Comparison of ENCODE assay signal across 21 mouse cellular contexts in genomic region chr2:5962265-5962664, GRCm38 (mm10). TPM values are rescaled to one million over a fixed set of nuclear protein-coding genes. Genes with fewer than 3 reads are reported as not detected.
A peak's percentile ranks its signal among the peaks of the same experiment; 100 is the strongest.
DNase-seq lines count a peak whose midpoint lies in the region; ATAC-seq and TF ChIP-seq lines count a peak whose summit lies in the region.
"Had no signal": no experiment of that assay in that cellular context is flagged by ENCODE, and none has a peak within 500 bp of the region (broad histone marks: within the 10 kb centered on the region; RNA-seq: fewer than 3 reads in every experiment).

No protein-coding gene starts in this region.

- no peaks in the 10 kb centered on the region for H3K4me1 ChIP-seq in forebrain, embryonic 14.5 days (ENCODE audit: control insufficient read depth, insufficient read depth, low read length)
- H3K4me1 ChIP-seq in forebrain, embryonic 10.5 days: no peaks in the 10 kb centered on the region
- no peaks in the 10 kb centered on the region for H3K4me1 ChIP-seq in hindbrain, postnatal 0 days (ENCODE audit: insufficient read depth, low read length)
- no peaks in the 10 kb centered on the region for H3K4me1 ChIP-seq in hindbrain, embryonic 12.5 days
- H3K4me1 ChIP-seq in forebrain, embryonic 16.5 days (replicated peaks; ENCODE audit: control insufficient read depth, insufficient read depth, low read length): peaks cover 8% of the 10 kb centered on the region
- H3K4me1 ChIP-seq: embryonic facial prominence, embryonic 12.5 days; hindbrain, embryonic 15.5 days had no signal

- peak; percentile 77 for DNase-seq in forebrain, embryonic 14.5 days (ENCODE audit: low spot score)
- DNase-seq in forebrain, embryonic 10.5 days (ENCODE audit: extremely low spot score, low spot score): no peak
- DNase-seq in hindbrain, postnatal 0 days (ENCODE audit: low spot score): peak; percentile 19
- peak; percentile 52 for DNase-seq in retina, postnatal 1 day
- no peak for DNase-seq in retina, embryonic 14.5 days (ENCODE audit: low spot score)
- no peak for DNase-seq in kidney, adult 18-20 months
- DNase-seq: adrenal gland, adult 8-10 months; adrenal gland, postnatal 36 days; cerebellum, adult 11 months; cerebellum, adult 8-10 months; cerebellum, postnatal 14 days; embryo, embryonic 11 days; gastrocnemius, postnatal 10 days; heart, adult 2 months; heart, postnatal 10 days; kidney, adult 11 months had no signal

- TF ChIP-seq CTCF in hindbrain, postnatal 0 days (IDR thresholded peaks at IDR 0.05; ENCODE audit: low read depth): no peak

- H3K36me3 ChIP-seq in forebrain, embryonic 14.5 days (ENCODE audit: control insufficient read depth, insufficient read depth, low read length): peaks cover 42% of the 10 kb centered on the region
- peaks cover 87% of the 10 kb centered on the region for H3K36me3 ChIP-seq in forebrain, embryonic 10.5 days (replicated peaks)
- H3K36me3 ChIP-seq in hindbrain, postnatal 0 days (ENCODE audit: insufficient read depth, low read length): peaks cover 28% of the 10 kb centered on the region
- peaks cover 41% of the 10 kb centered on the region for H3K36me3 ChIP-seq in hindbrain, embryonic 12.5 days
- peaks cover 17% of the 10 kb centered on the region for H3K36me3 ChIP-seq in forebrain, embryonic 16.5 days (ENCODE audit: control insufficient read depth, insufficient read depth)

- H3K9ac ChIP-seq in forebrain, embryonic 14.5 days (ENCODE audit: low read length): no peak overlapping the region
- H3K9ac ChIP-seq in hindbrain, postnatal 0 days (replicated peaks; ENCODE audit: low read length): 0 out of 2 replicates have a peak overlapping the region, but pooled peaks have one; percentile 3
- H3K9ac ChIP-seq in hindbrain, embryonic 12.5 days: no peak overlapping the region
- H3K9ac ChIP-seq in forebrain, embryonic 16.5 days (replicated peaks; ENCODE audit: low read depth, low read length): no peak overlapping the region
- H3K9ac ChIP-seq: embryonic facial prominence, embryonic 12.5 days; heart, embryonic 12.5 days; hindbrain, embryonic 15.5 days had no signal

- no peak overlapping the region for H3K27ac ChIP-seq in forebrain, embryonic 14.5 days (ENCODE audit: low read depth, low read length)
- H3K27ac ChIP-seq in forebrain, embryonic 10.5 days: no peak overlapping the region
- no peak overlapping the region for H3K27ac ChIP-seq in hindbrain, postnatal 0 days
- H3K27ac ChIP-seq in hindbrain, embryonic 12.5 days: no peak overlapping the region
- H3K27ac ChIP-seq in forebrain, embryonic 16.5 days (ENCODE audit: low read length): no peak overlapping the region; the same call in 1 of the 2 replicates
- H3K27ac ChIP-seq: embryonic facial prominence, embryonic 12.5 days; heart, adult 2 months; hindbrain, embryonic 15.5 days had no signal

- WGBS in forebrain, embryonic 14.5 days: 17% methylated on average over 2 of the region's 2 CpGs
- WGBS in forebrain, embryonic 10.5 days: 92% methylated on average over 2 of the region's 2 CpGs
- 55% methylated on average over 2 of the region's 2 CpGs for WGBS in hindbrain, postnatal 0 days
- WGBS in hindbrain, embryonic 12.5 days: 85% methylated on average over 2 of the region's 2 CpGs
- WGBS in forebrain, embryonic 16.5 days: 22% methylated on average over 2 of the region's 2 CpGs

- ATAC-seq in forebrain, embryonic 14.5 days: peak; percentile 86
- no peak for ATAC-seq in hindbrain, postnatal 0 days
- ATAC-seq in hindbrain, embryonic 12.5 days (ENCODE audit: low FRiP score): no peak
- ATAC-seq in forebrain, embryonic 16.5 days: peak; percentile 72

- H3K4me3 ChIP-seq in forebrain, embryonic 14.5 days (ENCODE audit: low read depth, low read length): no peak overlapping the region
- no peak overlapping the region for H3K4me3 ChIP-seq in forebrain, embryonic 10.5 days
- H3K4me3 ChIP-seq in hindbrain, postnatal 0 days (ENCODE audit: low read length): no peak overlapping the region
- H3K4me3 ChIP-seq in hindbrain, embryonic 12.5 days: no peak overlapping the region
- no peak overlapping the region for H3K4me3 ChIP-seq in forebrain, embryonic 16.5 days (replicated peaks; ENCODE audit: low read length)
- H3K4me3 ChIP-seq: embryonic facial prominence, embryonic 12.5 days; heart, adult 2 months; heart, embryonic 12.5 days; hindbrain, embryonic 15.5 days had no signal

- H3K27me3 ChIP-seq in forebrain, embryonic 14.5 days (replicated peaks; ENCODE audit: control insufficient read depth, insufficient read depth, low read length): no peaks in the 10 kb centered on the region
- no peaks in the 10 kb centered on the region for H3K27me3 ChIP-seq in forebrain, embryonic 10.5 days (ENCODE audit: poor library complexity, severe bottlenecking)
- no peaks in the 10 kb centered on the region for H3K27me3 ChIP-seq in hindbrain, postnatal 0 days (ENCODE audit: insufficient read depth, low read length)
- H3K27me3 ChIP-seq in hindbrain, embryonic 12.5 days: no peaks in the 10 kb centered on the region
- H3K27me3 ChIP-seq in forebrain, embryonic 16.5 days (replicated peaks; ENCODE audit: control insufficient read depth, insufficient read depth, low read length): no peaks in the 10 kb centered on the region
- H3K27me3 ChIP-seq: embryonic facial prominence, embryonic 12.5 days; heart, embryonic 12.5 days; hindbrain, embryonic 15.5 days had no signal

- H3K9me3 ChIP-seq in forebrain, embryonic 14.5 days (replicated peaks; ENCODE audit: control insufficient read depth, low read length): no peaks in the 10 kb centered on the region
- H3K9me3 ChIP-seq in forebrain, embryonic 10.5 days: 0 out of 2 replicates have a peak, but pooled peaks cover 4% of the 10 kb centered on the region
- H3K9me3 ChIP-seq in hindbrain, postnatal 0 days (ENCODE audit: low read length): no peaks in the 10 kb centered on the region
- no peaks in the 10 kb centered on the region for H3K9me3 ChIP-seq in hindbrain, embryonic 12.5 days (replicated peaks)
- H3K9me3 ChIP-seq in forebrain, embryonic 16.5 days (ENCODE audit: control insufficient read depth, low read length): no peaks in the 10 kb centered on the region
- H3K9me3 ChIP-seq: embryonic facial prominence, embryonic 12.5 days; heart, embryonic 12.5 days; hindbrain, embryonic 15.5 days had no signal

- H3K4me2 ChIP-seq in forebrain, embryonic 14.5 days (ENCODE audit: low read length): no peak overlapping the region
- no peak overlapping the region for H3K4me2 ChIP-seq in hindbrain, postnatal 0 days (ENCODE audit: low read depth, low read length)
- H3K4me2 ChIP-seq in hindbrain, embryonic 12.5 days (replicated peaks): no peak overlapping the region
- H3K4me2 ChIP-seq in forebrain, embryonic 16.5 days (ENCODE audit: low read length): no peak overlapping the region
- H3K4me2 ChIP-seq: embryonic facial prominence, embryonic 12.5 days; heart, embryonic 12.5 days; hindbrain, embryonic 15.5 days had no signal

RNA-seq across cellular contexts. Expression of gene Upf2, which starts 11.0 kb away (rescaled TPM):
- 7.6 and 7.8 TPM in 2 replicates for polyA plus RNA-seq in forebrain, embryonic 14.5 days (2014; fragmentation: Nextera tagmentation; extraction: Ambion mirVana)
- 11.1 and 11.5 TPM in 2 replicates for polyA plus RNA-seq in forebrain, embryonic 10.5 days (2016; fragmentation: Nextera tagmentation; extraction: Ambion mirVana)
- 3.5 and 6.2 TPM in 2 replicates for total RNA-seq in hindbrain, postnatal 0 days (2014; rRNA removed)
- polyA plus RNA-seq in hindbrain, postnatal 0 days (2015; fragmentation: Nextera tagmentation; extraction: Ambion mirVana): 4.3 and 4.9 TPM in 2 replicates
- 12.9 and 14.9 TPM in 2 replicates for polyA plus RNA-seq in hindbrain, embryonic 12.5 days (2016; fragmentation: Nextera tagmentation; extraction: Ambion mirVana)
- 8.9 and 9.4 TPM in 2 replicates for polyA plus RNA-seq in forebrain, embryonic 16.5 days (2015; fragmentation: Nextera tagmentation; extraction: Ambion mirVana)

RNA-seq across cellular contexts. Expression of gene Dhtkd1, which starts 19.7 kb away (rescaled TPM):
- 2.5 and 3.5 TPM in 2 replicates for polyA plus RNA-seq in forebrain, embryonic 14.5 days (2014; fragmentation: Nextera tagmentation; extraction: Ambion mirVana)
- 5.5 and 5.8 TPM in 2 replicates for polyA plus RNA-seq in forebrain, embryonic 10.5 days (2016; fragmentation: Nextera tagmentation; extraction: Ambion mirVana)
- 6.6 and 9.3 TPM in 2 replicates for total RNA-seq in hindbrain, postnatal 0 days (2014; rRNA removed)
- 3.7 and 4.9 TPM in 2 replicates for polyA plus RNA-seq in hindbrain, postnatal 0 days (2015; fragmentation: Nextera tagmentation; extraction: Ambion mirVana)
- polyA plus RNA-seq in hindbrain, embryonic 12.5 days (2016; fragmentation: Nextera tagmentation; extraction: Ambion mirVana): 5.3 and 5.6 TPM in 2 replicates
- polyA plus RNA-seq in forebrain, embryonic 16.5 days (2015; fragmentation: Nextera tagmentation; extraction: Ambion mirVana): 4.8 and 7.6 TPM in 2 replicates

Comparison
In these comparisons a context has a peak if more than half of its experiments do, and no peak if none do; other contexts are left out.
1. DNase-seq: peak in forebrain, embryonic 14.5 days (single experiment), hindbrain, postnatal 0 days (single experiment) and retina, postnatal 1 day (single experiment); none in forebrain, embryonic 10.5 days (single experiment), retina, embryonic 14.5 days (single experiment) and kidney, adult 18-20 months (single experiment).
2. ATAC-seq: peak in forebrain, embryonic 14.5 days (single experiment) and forebrain, embryonic 16.5 days (single experiment); none in hindbrain, postnatal 0 days (single experiment) and hindbrain, embryonic 12.5 days (single experiment).